Mouse (Mus musculus) erythroblast, embryonic 14.5 days (primary cell): Measurements from ENCODE around the gene Pef1.

Experiments
- GATA1 ChIP-seq: IDR thresholded peaks from 2 replicates; pipeline ENCODE4 v1.6.1; 2012; ENCODE audit warnings: low read length, inconsistent platforms, mixed read lengths
- TAL1 ChIP-seq: IDR thresholded peaks from 3 replicates; pipeline ENCODE4 v1.6.1; 2012; ENCODE audit warnings: low read length, inconsistent platforms, mixed read lengths

GRCm38 (mm10) chr4:130130641-130131350, 28.4 kb downstream of the Pef1 start:
- no peak for TF ChIP-seq TAL1
- no peak for TF ChIP-seq GATA1
